29 mouse cellular contexts compared by ENCODE assay signal in the genomic region with DNA sequence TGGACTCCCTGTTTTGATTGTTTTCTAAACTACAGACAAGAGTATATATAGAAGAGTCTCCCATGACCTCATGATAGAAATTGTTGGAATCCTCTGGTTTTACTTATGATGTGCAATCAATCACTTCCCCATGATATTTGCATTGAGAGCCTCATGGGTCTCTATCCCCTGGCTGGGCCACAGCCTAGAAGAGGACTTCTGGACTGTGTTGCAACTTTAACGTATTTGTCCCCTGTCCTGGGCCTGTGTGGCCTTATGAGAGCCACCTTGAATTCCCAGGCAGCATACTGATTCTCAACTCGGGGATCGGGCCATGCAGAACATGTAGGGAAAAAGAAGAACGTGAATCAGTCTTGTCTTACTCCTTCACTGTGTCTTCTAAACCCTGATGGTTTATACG.
"Had no signal": no experiment of that assay in that cellular context is flagged by ENCODE, and none has a peak within 500 bp of the region (broad histone marks: within the 10 kb centered on the region; RNA-seq: fewer than 3 reads in every experiment).

No protein-coding gene starts in this region.

- DNase-seq: layer of hippocampus, postnatal 36 days; left cerebral cortex, postnatal 4 days; liver; liver, embryonic 13.5 days; lung, adult 18-20 months; lung, adult 2 months; lung, embryonic 14.5 days; lung, postnatal 10 days; lung, postnatal 14 days; lung, postnatal 36 days; lung, postnatal 4 days had no signal

- ATAC-seq: lung, postnatal 0 days; midbrain, embryonic 13.5 days; midbrain, embryonic 15.5 days; midbrain, embryonic 16.5 days had no signal

- H3K27me3 ChIP-seq: limb, embryonic 12.5 days; limb, embryonic 13.5 days; limb, embryonic 15.5 days; liver, embryonic 13.5 days; liver, embryonic 15.5 days; lung, embryonic 15.5 days; megakaryocyte, embryonic 14.5 days; midbrain, embryonic 12.5 days; midbrain, embryonic 13.5 days; midbrain, embryonic 15.5 days; neural tube, embryonic 12.5 days had no signal

- H3K36me3 ChIP-seq: limb, embryonic 10.5 days; limb, embryonic 12.5 days; limb, embryonic 13.5 days; limb, embryonic 15.5 days; liver, embryonic 13.5 days; liver, embryonic 15.5 days; lung, embryonic 15.5 days; midbrain, embryonic 10.5 days; midbrain, embryonic 12.5 days; midbrain, embryonic 13.5 days; midbrain, embryonic 15.5 days; neural tube, embryonic 12.5 days had no signal

- H3K27ac ChIP-seq: left cerebral cortex, adult 2 months; limb, embryonic 10.5 days; limb, embryonic 12.5 days; limb, embryonic 13.5 days; limb, embryonic 15.5 days; liver, embryonic 13.5 days; liver, embryonic 14.5 days; liver, embryonic 15.5 days; lung, embryonic 15.5 days; macrophage; midbrain, embryonic 10.5 days; midbrain, embryonic 12.5 days; midbrain, embryonic 13.5 days; midbrain, embryonic 15.5 days; neural tube, embryonic 12.5 days had no signal

- H3K4me3 ChIP-seq: left cerebral cortex, adult 2 months; limb, embryonic 10.5 days; limb, embryonic 12.5 days; limb, embryonic 13.5 days; limb, embryonic 15.5 days; liver, embryonic 13.5 days; liver, embryonic 15.5 days; lung, embryonic 15.5 days; megakaryocyte, embryonic 14.5 days; midbrain, embryonic 10.5 days; midbrain, embryonic 12.5 days; midbrain, embryonic 13.5 days; midbrain, embryonic 15.5 days; myocyte; neural tube, embryonic 12.5 days had no signal

- H3K9ac ChIP-seq: limb, embryonic 12.5 days; limb, embryonic 13.5 days; limb, embryonic 15.5 days; liver, embryonic 13.5 days; liver, embryonic 14.5 days; liver, embryonic 15.5 days; lung, embryonic 14.5 days; lung, embryonic 15.5 days; midbrain, embryonic 12.5 days; midbrain, embryonic 13.5 days; midbrain, embryonic 15.5 days; neural tube, embryonic 12.5 days had no signal

- H3K9me3 ChIP-seq: limb, embryonic 10.5 days; limb, embryonic 12.5 days; limb, embryonic 15.5 days; liver, embryonic 13.5 days; liver, embryonic 15.5 days; midbrain, embryonic 12.5 days; midbrain, embryonic 13.5 days; midbrain, embryonic 15.5 days; neural tube, embryonic 12.5 days had no signal

- H3K4me1 ChIP-seq: limb, embryonic 10.5 days; limb, embryonic 12.5 days; limb, embryonic 13.5 days; liver, embryonic 13.5 days; liver, embryonic 15.5 days; lung, embryonic 15.5 days; midbrain, embryonic 10.5 days; midbrain, embryonic 12.5 days; midbrain, embryonic 13.5 days; midbrain, embryonic 15.5 days; neural tube, embryonic 12.5 days had no signal

- H3K4me2 ChIP-seq: limb, embryonic 12.5 days; limb, embryonic 13.5 days; limb, embryonic 15.5 days; liver, embryonic 13.5 days; liver, embryonic 15.5 days; lung, embryonic 14.5 days; lung, embryonic 15.5 days; midbrain, embryonic 12.5 days; midbrain, embryonic 13.5 days; midbrain, embryonic 15.5 days; neural tube, embryonic 12.5 days had no signal
